Mouse (Mus musculus) heart, embryonic 11.5 days (tissue): ENCODE measurements around the gene Rnf150. TPM values are rescaled to one million over a fixed set of nuclear protein-coding genes. Genes with fewer than 3 reads are reported as not detected.

Experiments
- ATAC-seq: fragments of 200-750 bp; cut with Nextera tagmentation; replicated peaks from 2 replicates; pipeline ENCODE4 v1.8.0; 2017; ENCODE audit warnings: moderate library complexity; ENCODE audit not compliant: insufficient number of reproducible peaks, low FRiP score, low TSS enrichment
- H3K27ac ChIP-seq: fragments of 300-500 bp; sonication (generic); 2 replicates; pipeline ENCODE4 v1.5.1; 2014; ENCODE audit warnings: mild to moderate bottlenecking, low read depth, low read length
- H3K27me3 ChIP-seq: fragments of 300-500 bp; sonication (generic); 2 replicates; pipeline ENCODE4 v1.6.1; 2014; ENCODE audit warnings: mild to moderate bottlenecking, low read length, mixed read lengths; ENCODE audit not compliant: control insufficient read depth, insufficient read depth
- H3K36me3 ChIP-seq: fragments of 300-500 bp; sonication (generic); 2 replicates; pipeline ENCODE4 v1.6.1; 2014; ENCODE audit warnings: mild to moderate bottlenecking, low read length, moderate library complexity, mixed read lengths; ENCODE audit not compliant: control insufficient read depth, insufficient read depth
- H3K4me1 ChIP-seq: fragments of 300-500 bp; sonication (generic); 2 replicates; pipeline ENCODE4 v1.6.1; 2014; ENCODE audit warnings: low read length; ENCODE audit not compliant: control insufficient read depth, insufficient read depth
- H3K4me2 ChIP-seq: fragments of 300-500 bp; sonication (generic); 2 replicates; pipeline ENCODE4 v1.6.1; 2014; ENCODE audit warnings: mild to moderate bottlenecking, moderate library complexity
- H3K4me3 ChIP-seq: fragments of 300-500 bp; sonication (generic); 2 replicates; pipeline ENCODE4 v1.5.1; 2014; ENCODE audit warnings: low read depth, low read length
- H3K9ac ChIP-seq: fragments of 300-500 bp; sonication (generic); 2 replicates; pipeline ENCODE4 v1.6.1; 2014; ENCODE audit warnings: mild to moderate bottlenecking, low read depth, low read length, moderate library complexity
- H3K9me3 ChIP-seq: fragments of 300-500 bp; sonication (generic); replicated peaks from 2 replicates; pipeline ENCODE4 v1.6.1; 2016; ENCODE audit warnings: low read length; ENCODE audit not compliant: control insufficient read depth
- WGBS: fragments of 180-500 bp; shearing (Covaris S2); extraction: QIAGEN DNeasy Blood & Tissue Kit; methylation state at CpG from one replicate; pipeline ENCODE4 v1.1.7; 2014; ENCODE audit not compliant: insufficient replicate concordance; 5-methylcytosine and 5-hydroxymethylcytosine counted together
- polyA plus RNA-seq: library from polyadenylated mRNA; unstranded; fragments of >200 nt; fragmentation: Nextera tagmentation; extraction: Ambion mirVana; gene quantifications from 2 replicates; pipeline ENCODE4 v1.2.1, GENCODE M21; 2014

The Rnf150 gene
- polyA plus RNA-seq, 1 experiment from 2014 or later = 1.1 TPM

DNA sequence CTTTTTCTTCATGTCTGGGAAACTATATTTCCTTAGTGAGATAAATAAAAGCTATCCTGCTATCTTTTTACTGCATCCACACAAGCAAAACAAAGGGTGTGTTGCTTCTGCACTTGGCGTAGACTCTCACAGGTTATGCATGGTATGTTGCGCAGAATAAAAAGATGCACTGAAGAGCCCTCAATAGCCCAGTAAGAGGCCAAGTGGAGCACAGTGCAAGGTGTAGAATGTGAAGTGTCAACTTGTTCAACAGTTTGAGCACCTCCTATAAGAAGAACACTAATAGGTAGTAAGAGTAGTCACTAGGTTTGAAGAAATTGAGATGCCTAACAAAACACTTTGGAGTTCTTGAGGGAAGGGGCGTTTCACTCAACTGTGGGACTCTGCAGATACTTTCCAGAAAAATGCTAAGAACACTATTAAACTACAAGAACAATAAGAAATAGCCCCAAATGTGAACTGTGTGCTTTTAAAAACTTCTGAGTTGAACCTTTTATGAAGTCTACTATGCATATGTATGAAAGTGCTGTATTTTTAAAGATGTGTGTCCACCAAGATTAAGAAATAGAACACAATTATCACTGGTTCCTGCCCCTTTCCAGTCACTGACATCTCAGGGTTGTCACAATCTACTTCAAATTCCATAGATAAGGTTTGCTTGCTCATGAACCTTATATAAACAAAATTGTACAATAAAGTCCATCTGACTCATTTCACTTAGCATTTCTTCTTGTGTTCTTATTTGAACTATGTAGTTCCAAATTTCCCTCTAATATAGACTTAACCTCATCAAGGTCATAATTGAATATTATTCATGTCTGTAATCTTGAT lies 34.7 kb downstream of the Rnf150 start:
- ATAC-seq = no peak
- WGBS = 68% methylated on average over 3 of the region's 3 CpGs
- no peak overlapping the region for H3K27ac ChIP-seq
- H3K9ac ChIP-seq = no peak overlapping the region
- no peak overlapping the region for H3K4me3 ChIP-seq
- H3K36me3 ChIP-seq = no peaks in the 10 kb centered on the region
- no peaks in the 10 kb centered on the region for H3K9me3 ChIP-seq
- H3K27me3 ChIP-seq = no peaks in the 10 kb centered on the region
- no peak overlapping the region for H3K4me2 ChIP-seq
- no peaks in the 10 kb centered on the region for H3K4me1 ChIP-seq

DNA sequence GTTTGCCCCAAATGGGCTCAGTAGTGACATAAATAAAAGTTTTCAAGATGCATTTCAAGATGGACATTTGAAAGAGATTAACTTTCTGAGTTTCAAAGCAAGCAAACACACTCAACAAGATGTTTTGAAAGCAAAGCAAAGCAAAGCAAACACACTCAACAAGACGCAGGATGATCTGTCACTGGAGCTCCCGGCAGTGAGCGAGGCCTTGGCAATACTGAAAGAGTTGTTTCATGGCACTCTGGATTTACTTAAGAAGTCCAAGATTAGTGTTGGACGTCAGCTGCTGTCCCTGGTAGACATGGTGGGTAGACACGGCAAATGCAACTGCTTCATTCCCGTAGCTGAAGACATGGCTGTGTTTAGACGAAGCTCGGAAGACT lies 35.3 kb downstream of the Rnf150 start:
- 76% methylated on average over 8 of the region's 8 CpGs for WGBS
- Histone ChIP-seq H3K4me1 (no peaks in the 10 kb centered on the region), H3K27me3 (no peaks in the 10 kb centered on the region), H3K36me3 (no peaks in the 10 kb centered on the region), H3K4me3 (no peak overlapping the region), H3K4me2 (no peak overlapping the region), H3K27ac (no peak overlapping the region), H3K9ac (no peak overlapping the region), H3K9me3 (no peaks in the 10 kb centered on the region)
- no peak for ATAC-seq

DNA sequence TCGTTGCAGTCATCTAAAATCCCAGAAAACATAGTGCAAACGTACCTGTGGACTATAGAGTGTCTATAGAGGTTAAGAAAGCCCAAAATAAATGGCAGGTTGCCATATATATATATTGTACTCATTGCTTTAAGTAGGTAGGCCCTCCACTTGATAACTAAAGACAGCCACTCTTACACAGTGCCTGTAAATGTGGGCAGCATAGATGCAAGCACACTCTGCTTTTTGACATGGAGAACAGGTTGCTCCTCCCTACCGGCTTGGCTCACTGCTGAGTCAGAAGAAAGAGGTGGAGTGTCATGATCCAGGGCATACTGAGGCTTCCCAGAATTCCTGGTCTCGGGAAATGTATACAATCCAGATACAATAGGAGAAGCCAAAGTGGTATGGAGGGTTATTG lies 37.8 kb downstream of the Rnf150 start:
- WGBS = 75% methylated on average over 4 of the region's 4 CpGs
- H3K4me3 ChIP-seq = no peak overlapping the region
- no peaks in the 10 kb centered on the region for H3K9me3 ChIP-seq
- H3K9ac ChIP-seq = no peak overlapping the region
- no peak for ATAC-seq
- H3K27ac ChIP-seq = no peak overlapping the region
- no peak overlapping the region for H3K4me2 ChIP-seq
- H3K4me1 ChIP-seq = peaks cover 10% of the 10 kb centered on the region
- H3K36me3 ChIP-seq = no peaks in the 10 kb centered on the region
- no peaks in the 10 kb centered on the region for H3K27me3 ChIP-seq

DNA sequence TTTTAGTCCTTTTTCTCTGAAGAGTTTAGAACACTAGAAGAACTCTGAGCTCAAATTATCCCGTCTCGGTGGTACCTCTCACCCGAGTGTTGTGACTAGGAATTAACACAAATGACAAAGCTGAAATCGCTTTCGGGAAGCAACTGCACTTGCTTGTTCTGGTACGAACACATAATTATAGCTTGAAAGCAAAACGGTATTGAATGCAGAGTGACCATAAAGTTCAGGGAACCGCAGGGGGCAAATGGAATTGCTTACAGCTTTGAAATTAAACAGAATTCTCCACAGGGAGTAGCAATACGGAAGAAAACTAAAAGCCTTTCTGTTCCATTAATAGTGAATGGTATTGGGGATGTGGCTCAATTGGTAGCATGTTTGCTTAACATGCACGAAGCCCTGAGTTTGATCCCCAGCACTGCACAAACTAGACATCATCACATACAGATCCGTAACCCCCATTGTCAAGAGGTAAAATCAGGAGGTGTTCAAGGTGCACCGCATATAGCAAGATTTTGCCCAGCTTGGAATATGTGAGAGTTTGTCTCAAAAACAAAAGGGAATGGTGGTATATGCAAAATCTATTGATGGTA lies 38.5 kb downstream of the Rnf150 start:
- no peak overlapping the region for H3K4me2 ChIP-seq
- H3K9ac ChIP-seq = no peak overlapping the region
- no peak for ATAC-seq
- no peaks in the 10 kb centered on the region for H3K27me3 ChIP-seq
- no peaks in the 10 kb centered on the region for H3K9me3 ChIP-seq
- no peaks in the 10 kb centered on the region for H3K36me3 ChIP-seq
- H3K4me1 ChIP-seq = peaks cover 13% of the 10 kb centered on the region
- WGBS = 88% methylated on average over 12 of the region's 12 CpGs
- no peak overlapping the region for H3K27ac ChIP-seq
- no peak overlapping the region for H3K4me3 ChIP-seq

DNA sequence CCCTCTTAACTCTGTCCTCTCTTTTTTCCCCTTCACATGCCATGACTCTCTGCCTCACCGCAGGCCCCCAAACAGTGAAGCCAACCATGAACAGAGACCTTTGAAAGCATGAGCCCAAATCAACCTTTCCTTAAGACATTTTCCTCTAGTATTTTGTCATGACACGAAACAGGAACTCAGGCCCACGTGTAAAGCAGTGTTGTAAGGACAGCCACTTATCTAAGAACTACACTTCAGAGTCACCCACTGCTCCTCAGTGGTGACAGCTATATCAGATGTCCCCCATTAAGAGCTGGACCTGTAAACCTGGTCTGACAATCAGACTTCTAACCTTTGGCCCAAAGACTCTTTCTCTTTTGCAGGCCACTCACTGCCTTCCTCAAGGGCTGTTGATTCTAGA lies 40.3 kb downstream of the Rnf150 start:
- H3K4me1 ChIP-seq = peaks cover 13% of the 10 kb centered on the region
- H3K9ac ChIP-seq = no peak overlapping the region
- H3K4me2 ChIP-seq = no peak overlapping the region
- H3K36me3 ChIP-seq = no peaks in the 10 kb centered on the region
- no peak overlapping the region for H3K4me3 ChIP-seq
- no peak for ATAC-seq
- no peak overlapping the region for H3K27ac ChIP-seq
- H3K27me3 ChIP-seq = no peaks in the 10 kb centered on the region
- WGBS = 35% methylated on average over 3 of the region's 3 CpGs
- no peaks in the 10 kb centered on the region for H3K9me3 ChIP-seq

DNA sequence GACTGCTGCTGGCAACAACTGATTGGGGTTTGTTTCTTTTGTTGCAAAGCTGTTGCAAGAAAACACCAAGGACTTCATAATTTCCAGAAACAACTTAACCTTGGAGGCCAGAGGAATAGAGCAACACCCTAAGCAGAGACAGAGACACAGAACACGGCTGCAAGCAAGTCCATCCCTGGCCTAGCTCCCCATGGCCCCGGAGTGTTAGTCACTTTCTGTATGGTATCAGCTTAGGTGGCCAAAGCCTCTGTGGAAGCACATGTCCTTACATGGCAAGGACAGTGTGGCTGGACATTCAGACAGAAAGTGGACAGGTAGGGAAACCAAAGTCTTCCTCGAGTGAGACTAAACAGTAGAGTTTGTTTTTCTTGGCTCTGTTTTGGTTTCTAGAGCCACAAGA lies 44.1 kb downstream of the Rnf150 start:
- H3K27ac ChIP-seq = no peak overlapping the region
- no peak for ATAC-seq
- no peaks in the 10 kb centered on the region for H3K27me3 ChIP-seq
- peaks cover 13% of the 10 kb centered on the region for H3K4me1 ChIP-seq
- no peak overlapping the region for H3K4me3 ChIP-seq
- 77% methylated on average over 3 of the region's 3 CpGs for WGBS
- no peaks in the 10 kb centered on the region for H3K36me3 ChIP-seq
- H3K4me2 ChIP-seq = no peak overlapping the region
- H3K9ac ChIP-seq = no peak overlapping the region
- no peaks in the 10 kb centered on the region for H3K9me3 ChIP-seq

DNA sequence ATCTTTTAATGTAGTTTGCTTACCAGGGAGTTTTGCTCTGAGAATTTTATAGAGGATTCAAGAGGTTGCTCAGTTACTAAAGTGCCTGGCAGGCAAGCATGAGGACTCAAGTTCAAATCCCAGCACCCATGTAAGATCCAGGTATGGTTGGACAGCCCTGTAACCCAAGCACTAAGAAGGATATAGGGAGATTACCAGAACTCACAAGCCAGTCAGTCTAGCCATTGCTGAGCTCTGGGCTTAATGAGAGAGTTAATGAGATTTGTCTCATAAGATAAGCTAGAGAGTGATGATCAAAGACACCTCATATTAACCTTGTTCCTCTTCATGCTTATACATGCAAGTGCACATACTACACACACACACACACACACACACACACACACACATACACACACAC lies 48.3 kb downstream of the Rnf150 start:
- H3K4me2 ChIP-seq = no peak overlapping the region
- H3K27me3 ChIP-seq = no peaks in the 10 kb centered on the region
- no peaks in the 10 kb centered on the region for H3K36me3 ChIP-seq
- H3K9ac ChIP-seq = no peak overlapping the region
- H3K4me1 ChIP-seq = peaks cover 1% of the 10 kb centered on the region; the same call in 1 of the 2 replicates
- no peak overlapping the region for H3K27ac ChIP-seq
- no peaks in the 10 kb centered on the region for H3K9me3 ChIP-seq
- no peak for ATAC-seq
- H3K4me3 ChIP-seq = no peak overlapping the region

DNA sequence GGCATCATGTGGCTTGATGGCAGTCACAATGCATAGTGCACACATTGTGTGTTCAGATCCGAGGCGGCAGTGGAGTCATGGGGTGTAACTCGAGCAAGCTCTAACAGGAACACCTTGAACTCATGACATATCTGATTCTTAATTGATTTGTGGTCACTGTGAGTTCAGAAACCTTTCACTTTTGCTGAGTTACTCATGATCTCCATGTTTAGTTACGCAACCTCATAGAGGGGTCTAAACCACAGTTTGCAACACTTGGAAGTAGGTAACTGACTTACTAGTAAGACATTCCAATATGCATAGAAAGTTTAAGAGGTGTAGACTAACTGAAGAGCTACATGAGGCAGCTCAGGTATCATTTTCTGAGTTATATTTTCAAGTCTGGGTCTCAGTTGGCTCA lies 49.1 kb downstream of the Rnf150 start:
- H3K4me1 ChIP-seq = no peaks in the 10 kb centered on the region
- no peak overlapping the region for H3K4me2 ChIP-seq
- H3K36me3 ChIP-seq = no peaks in the 10 kb centered on the region
- 80% methylated on average over 4 of the region's 4 CpGs for WGBS
- no peaks in the 10 kb centered on the region for H3K27me3 ChIP-seq
- no peak overlapping the region for H3K9ac ChIP-seq
- H3K4me3 ChIP-seq = no peak overlapping the region
- ATAC-seq = no peak
- H3K27ac ChIP-seq = no peak overlapping the region
- H3K9me3 ChIP-seq = no peaks in the 10 kb centered on the region

DNA sequence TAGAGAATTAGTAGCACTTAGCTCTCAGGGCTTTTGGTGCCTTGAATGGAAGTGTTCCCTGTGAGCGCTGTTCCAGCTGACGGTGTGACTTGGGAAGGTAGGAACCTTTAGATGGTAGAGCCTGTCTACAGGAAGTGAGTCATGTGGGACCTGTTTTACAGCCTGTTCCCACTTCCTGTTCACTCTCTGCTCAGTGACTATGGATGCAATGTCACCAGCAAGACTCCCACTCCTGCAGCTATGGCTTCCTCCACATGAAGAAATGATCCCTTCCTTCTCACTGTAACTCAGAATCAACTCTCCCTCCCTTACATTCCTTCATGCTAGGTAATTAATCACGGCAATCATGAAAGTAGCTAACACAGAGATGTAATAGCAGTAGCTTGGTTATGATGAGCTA lies 51.4 kb downstream of the Rnf150 start:
- Histone ChIP-seq H3K27me3 (no peaks in the 10 kb centered on the region), H3K9ac (no peak overlapping the region), H3K27ac (no peak overlapping the region), H3K9me3 (no peaks in the 10 kb centered on the region), H3K4me3 (no peak overlapping the region), H3K4me1 (no peaks in the 10 kb centered on the region), H3K36me3 (no peaks in the 10 kb centered on the region), H3K4me2 (no peak overlapping the region)
- 85% methylated on average over 3 of the region's 3 CpGs for WGBS
- no peak for ATAC-seq
